Mouse (Mus musculus) adrenal gland, postnatal 10 days (tissue): Measurements from ENCODE around the gene Gadd45a. TPM values are rescaled to one million over a fixed set of nuclear protein-coding genes. Genes with fewer than 3 reads are reported as not detected.

Experiments used
- DNase-seq: peaks from one replicate; pipeline ENCODE4 v3.0.0; 2021; ENCODE audit warnings: mixed read lengths
- long read RNA-seq, 2 experiments: library from polyadenylated mRNA; stranded (forward); transcript quantifications; one replicate each; pipeline ENCODE4 v2.0.0; 2021
- total RNA-seq, 2 experiments: library from RNA; stranded (reverse); gene quantifications; 2 replicates each; pipeline ENCODE4 v1.2.3; 2021

The Gadd45a gene
- total RNA-seq = 10 to 100 TPM; 11.6 to 16.2 TPM
- long read RNA-seq, experiment 1, partial matches to known transcripts = 0 of 3 reads
- long read RNA-seq, experiment 1, other reads (novel, unspliced or antisense) = 0 of 3 reads
- long read RNA-seq, experiment 2, partial matches to known transcripts = 0 of 6 reads
- long read RNA-seq, experiment 2, other reads (novel, unspliced or antisense) = 3 of 6 reads

- DNase-seq = peak; percentile 99
These were observed at the start of gene Gadd45a for GRCm38 (mm10) chr6:67036837-67037628. Gene Gadd45a, minus strand, starts transcription at chr6:67037457.

GRCm38 (mm10) chr6:67085850-67086437 is 48.7 kb upstream of the Gadd45a start:
- no peak for DNase-seq

DNA sequence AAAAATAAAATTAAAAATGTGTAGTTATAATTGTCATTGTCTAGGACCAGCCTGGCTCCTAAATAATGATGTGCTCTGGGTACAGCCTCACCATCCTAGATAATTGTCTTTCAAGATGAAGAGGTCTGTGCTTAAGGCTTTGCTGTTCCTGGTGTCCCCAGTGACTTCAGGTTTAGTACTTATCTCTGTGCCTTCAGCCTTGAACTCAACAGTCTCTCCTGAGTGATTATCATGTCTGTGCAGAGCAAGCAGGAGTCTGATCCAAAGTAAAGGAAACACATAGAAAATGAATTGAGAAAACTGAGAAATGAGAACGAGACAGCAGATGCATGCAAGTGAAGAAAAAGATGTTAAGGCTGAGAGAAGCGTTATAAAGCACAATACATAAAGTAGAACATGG is 47.2 kb upstream of the Gadd45a start:
- no peak for DNase-seq

GRCm38 (mm10) chr6:67081141-67081540 is 43.9 kb upstream of the Gadd45a start:
- no peak for DNase-seq

- peak; percentile 45 for DNase-seq
These were observed 40.8 kb upstream of the Gadd45a start for GRCm38 (mm10) chr6:67078076-67078475.

DNA sequence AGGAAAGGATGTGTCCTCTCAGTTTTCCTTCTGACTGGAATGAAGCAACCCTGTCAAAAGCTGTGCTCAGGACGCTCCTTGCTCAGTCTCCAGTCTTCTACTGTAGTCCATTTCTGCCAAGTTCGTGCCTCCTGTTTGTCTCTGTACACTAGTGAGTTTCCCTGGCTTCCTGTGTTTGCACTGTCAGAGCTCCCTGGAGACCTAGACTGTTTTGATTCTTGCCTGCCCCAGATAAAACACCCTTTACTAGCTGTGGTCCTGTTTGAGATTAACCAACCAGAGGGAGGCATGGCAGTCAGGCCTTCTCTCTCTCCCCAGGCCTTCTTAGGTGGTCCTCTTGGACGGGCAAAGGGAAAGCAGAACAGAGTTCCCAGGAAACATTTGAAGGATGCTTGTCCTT is 40.2 kb upstream of the Gadd45a start:
- no peak for DNase-seq

DNA sequence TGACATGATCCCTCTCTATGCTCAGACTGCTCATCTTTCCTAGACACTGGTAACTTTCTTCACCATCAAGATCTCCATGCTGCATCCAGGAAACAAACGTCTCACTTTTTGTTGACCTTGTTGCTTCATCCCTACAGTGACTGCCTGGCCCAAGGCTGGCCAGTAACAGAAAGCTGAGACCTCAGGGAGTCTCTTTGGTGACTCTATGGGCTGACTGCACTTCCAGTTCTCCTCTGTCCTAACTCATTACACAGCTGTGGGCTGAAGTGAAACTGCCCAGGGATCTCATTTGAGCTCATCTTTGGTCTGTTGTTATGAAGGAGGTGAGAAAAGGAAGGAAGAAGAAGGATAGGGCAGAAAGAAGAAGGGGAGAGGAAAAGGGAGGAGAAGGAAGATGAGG is 39.1 kb upstream of the Gadd45a start:
- peak; percentile 15 for DNase-seq

- no peak for DNase-seq
These were observed 37.6 kb upstream of the Gadd45a start for GRCm38 (mm10) chr6:67074868-67075267.

DNA sequence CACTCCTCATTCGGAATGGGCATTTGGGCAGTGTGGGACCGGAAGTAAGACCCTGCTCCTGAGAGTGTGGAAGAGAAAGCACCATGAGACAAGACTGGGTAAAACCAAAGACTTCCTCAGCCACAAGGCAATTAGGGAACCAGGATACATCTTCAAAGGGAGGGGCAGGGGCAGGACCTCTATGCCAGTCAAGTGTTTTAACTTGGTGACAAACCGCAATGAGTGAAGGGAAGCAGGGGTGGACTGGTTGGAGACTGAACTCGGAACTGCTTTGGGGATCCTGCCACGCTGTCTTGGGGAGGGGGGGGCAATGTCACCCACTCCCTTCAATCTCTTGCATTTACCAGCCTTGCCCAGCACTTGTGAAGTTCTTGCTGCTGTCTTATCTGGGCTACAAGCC is 36.7 kb upstream of the Gadd45a start:
- no peak for DNase-seq

GRCm38 (mm10) chr6:67073446-67073845 is 36.2 kb upstream of the Gadd45a start:
- no peak for DNase-seq

GRCm38 (mm10) chr6:67071615-67072014 is 34.4 kb upstream of the Gadd45a start:
- no peak for DNase-seq

- DNase-seq = peak; percentile 41
These were observed 32.6 kb upstream of the Gadd45a start for GRCm38 (mm10) chr6:67069800-67070315.

DNA sequence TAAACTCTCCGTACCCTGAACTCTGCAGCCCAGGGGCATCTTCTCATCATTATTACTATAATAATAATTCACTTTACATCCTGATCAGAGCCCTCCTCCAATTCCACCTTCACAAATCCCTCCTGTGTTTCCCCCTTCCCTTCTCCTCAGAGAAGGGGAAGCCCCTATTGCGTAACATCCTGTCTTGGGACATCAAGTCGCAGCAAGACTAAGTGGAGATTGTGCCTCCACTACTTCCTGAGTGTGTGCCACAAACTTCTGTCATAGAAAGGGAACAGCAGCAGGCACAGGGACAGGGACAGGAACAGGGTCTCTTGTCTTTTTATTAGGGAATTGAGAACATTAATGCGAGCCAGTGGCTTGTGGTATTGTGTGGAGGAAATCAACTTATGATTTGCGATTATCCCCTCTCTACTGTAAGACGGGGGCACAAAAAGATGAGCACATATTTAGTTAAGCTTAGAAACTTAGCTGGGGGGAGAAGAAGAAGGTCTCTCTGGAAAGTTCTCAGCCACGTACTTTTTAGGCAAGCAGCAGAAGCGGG is 32.0 kb upstream of the Gadd45a start:
- peak; percentile 16 for DNase-seq

DNA sequence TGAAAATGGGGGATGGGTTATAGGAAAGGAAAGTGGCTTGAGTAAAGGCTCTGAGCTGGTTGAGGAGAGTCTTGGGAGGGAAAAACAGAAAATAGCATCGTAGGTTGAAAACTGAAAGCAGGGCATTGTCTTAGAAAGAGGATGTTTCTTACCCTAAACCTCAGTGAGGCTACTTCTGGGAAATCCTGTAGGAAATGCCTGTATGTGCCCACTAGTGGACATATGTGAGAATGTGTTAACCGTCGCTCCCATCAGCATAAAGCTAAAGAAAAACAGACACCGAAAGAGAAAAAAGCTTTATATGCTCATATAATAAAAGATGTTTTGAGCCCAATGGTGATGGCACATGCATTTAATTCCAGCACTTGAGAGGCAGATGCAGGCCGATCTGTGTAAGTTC is 22.8 kb upstream of the Gadd45a start:
- no peak for DNase-seq

DNA sequence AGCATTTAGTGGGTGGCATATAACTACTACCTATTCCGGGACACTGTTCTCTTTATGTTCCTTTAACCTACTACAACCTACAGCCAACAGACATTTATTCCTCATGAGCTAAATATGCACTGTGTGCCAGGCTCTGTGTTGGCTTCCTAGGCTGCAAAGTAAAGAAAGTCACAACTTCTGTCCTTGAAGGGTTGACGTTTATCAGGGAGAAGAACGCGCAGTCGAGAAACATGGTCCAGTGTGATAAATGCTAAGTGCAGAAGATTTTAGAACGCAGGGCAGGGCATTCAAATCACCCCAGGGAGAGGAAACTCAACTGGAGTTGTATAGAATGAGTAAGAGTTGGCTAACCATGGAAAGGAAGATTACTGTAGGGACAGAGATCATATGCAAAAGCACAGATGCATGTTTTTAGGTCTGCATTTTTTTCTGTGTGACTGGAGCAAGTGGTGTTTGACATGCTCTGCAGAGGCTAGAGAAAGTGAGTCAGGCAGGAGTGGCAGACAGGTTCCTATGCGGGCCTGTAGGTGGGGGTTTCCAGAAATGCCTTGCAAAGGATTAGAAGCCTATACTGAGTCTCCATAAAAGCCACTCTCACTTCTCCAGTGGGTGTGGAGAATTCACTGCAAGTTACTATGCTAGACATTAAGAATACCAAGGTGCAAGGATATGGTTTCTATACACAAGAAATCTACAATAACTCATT is 20.9 kb upstream of the Gadd45a start:
- no peak for DNase-seq

DNA sequence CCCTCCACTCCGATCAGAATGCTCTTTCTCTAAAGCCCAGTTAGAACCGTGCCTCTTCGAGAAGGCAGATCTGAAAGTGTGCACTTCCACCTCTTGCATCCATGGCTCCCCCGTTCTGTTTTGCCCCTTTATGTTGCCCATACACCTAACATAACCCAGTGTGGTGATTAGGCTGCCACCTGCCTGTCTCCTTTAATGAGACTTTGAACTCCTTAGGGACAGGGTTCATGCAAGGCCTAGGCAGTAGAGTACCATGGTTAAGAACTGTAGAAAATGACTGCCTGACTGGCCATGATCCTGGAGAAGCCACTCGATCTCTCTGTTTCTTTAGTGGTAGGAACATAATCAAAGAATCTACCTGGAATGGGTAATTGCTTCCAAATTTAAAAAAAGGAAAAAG is 20.3 kb upstream of the Gadd45a start:
- DNase-seq = no peak

GRCm38 (mm10) chr6:67056889-67057564 is 19.8 kb upstream of the Gadd45a start:
- no peak for DNase-seq

- DNase-seq = no peak
These were observed 19.0 kb upstream of the Gadd45a start for GRCm38 (mm10) chr6:67056108-67056888.

- no peak for DNase-seq
These were observed 12.8 kb upstream of the Gadd45a start for GRCm38 (mm10) chr6:67050063-67050462.

DNA sequence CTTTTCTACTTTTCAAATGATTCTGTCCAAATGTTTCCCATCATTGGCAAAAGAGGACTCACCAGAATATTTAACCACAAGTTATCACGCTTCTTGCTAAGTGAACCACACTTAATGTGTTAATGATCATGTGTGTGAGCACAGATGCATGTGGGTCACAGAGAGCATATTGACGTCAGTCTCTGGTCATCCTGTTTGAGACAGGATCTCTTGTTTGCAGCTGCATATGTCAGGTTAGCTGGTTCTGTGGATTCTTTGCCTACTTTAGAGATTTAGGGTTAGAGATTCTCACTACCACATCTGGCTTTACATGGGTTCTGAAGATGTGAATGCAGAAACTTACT is 12.4 kb upstream of the Gadd45a start:
- no peak for DNase-seq
